Mouse (Mus musculus) retina, postnatal 7 days (tissue): ENCODE results near the gene Ccdc167.
A peak's percentile ranks its signal among the peaks of the same experiment; 100 is the strongest.

ENCODE experiments used
- DNase-seq: peaks from one replicate; pipeline ENCODE4 v3.0.0-alpha.2; 2012; ENCODE audit warnings: low read depth, low spot score

Gene Ccdc167

DNA sequence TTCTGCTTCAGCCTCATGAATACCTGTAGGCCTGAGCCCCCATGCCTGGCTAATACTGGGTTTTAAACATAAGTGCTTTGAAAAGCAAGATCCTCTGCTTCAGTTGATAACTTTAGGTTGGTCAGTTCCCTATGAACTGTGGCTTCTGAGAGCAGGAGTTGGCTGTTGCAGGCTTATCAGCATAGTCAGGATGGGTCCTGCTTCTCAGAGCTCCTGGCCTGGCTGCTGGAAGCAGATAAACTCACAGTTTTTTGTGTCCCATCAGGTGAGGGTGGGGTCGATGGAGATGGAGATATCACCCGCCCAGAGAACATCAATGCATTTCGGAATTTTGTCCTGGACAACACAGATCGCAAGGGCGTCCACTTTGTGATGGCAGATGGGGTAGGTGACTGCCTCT is 30.1 kb downstream of the Ccdc167 start:
- DNase-seq = no peak

DNA sequence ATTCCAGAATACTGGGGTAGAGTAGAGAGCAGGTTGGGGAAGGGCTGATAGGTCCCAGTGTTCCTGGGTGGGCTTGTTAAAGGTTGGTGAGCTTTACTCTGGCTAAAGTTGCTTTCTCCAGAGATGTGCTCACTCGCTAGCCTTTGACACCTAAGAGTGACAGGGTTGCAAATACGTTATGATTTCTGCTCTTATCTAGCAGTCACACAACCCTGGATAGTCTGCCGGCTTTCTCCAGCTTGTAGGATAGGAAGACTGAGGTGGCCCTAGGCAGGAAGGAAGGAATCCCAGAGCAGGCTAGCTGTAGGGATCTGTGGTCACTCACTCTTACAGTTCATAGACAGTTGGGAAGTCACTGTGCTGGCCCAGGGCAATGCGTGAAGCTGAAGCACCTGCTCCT is 32.6 kb downstream of the Ccdc167 start:
- no peak for DNase-seq

DNA sequence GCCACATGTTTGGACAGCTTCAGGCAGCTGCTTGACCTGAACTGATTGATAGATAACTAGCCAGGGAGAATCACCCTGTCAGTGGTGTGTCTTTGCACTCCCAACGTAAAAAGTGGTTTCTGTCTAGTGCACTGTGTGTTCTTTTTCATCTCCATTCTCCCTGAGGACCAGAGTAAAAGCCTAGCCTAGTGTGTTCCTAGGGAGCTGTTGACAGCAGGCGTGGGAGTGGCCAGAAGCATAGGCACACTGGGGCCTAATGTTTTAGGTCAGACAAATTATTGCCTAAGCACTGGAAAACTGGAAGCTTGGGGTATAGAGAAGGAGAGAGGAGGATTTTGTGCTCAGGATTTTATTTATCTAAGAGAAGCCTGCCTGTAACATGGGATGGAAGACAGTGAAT is 33.7 kb downstream of the Ccdc167 start:
- no peak for DNase-seq

DNA sequence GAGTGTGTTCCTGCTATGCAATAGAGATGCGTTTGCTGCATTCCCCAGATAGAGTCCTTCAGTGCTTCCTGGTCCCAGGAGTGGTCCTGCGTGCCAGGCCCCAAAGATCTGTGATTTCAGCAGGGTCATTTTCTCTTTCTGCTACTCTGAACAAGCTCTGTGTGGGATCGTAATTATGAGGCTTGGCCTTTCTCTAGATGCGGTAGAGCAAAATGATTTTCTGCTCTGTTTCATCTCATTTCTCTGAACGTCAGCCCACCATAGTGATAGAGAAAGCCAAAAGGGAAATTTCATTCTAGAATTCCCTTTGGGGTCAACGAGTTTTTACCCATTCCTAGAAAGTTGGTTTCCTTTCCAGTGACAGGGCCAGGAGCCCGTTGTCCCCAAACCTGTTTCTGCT is 34.6 kb downstream of the Ccdc167 start:
- no peak for DNase-seq

DNA sequence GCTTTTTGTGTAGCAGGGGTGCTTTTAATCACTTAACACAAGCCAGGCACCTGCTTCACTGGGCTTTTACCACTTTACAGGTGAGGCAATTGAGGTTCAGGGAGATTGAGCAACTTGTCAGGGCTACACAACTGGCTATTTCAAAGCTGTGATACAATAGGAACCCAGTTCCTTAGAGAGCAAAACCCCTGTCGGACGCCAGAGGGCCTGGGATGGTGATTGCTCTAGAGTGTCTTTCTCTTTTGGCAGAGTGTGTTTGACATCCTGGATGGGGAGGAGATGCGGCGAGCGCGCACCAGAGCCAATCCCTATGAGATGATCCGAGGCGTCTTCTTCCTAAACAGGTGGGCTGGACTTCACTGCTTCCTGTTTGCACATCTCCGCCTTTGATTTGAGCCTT is 35.2 kb downstream of the Ccdc167 start:
- no peak for DNase-seq

DNA sequence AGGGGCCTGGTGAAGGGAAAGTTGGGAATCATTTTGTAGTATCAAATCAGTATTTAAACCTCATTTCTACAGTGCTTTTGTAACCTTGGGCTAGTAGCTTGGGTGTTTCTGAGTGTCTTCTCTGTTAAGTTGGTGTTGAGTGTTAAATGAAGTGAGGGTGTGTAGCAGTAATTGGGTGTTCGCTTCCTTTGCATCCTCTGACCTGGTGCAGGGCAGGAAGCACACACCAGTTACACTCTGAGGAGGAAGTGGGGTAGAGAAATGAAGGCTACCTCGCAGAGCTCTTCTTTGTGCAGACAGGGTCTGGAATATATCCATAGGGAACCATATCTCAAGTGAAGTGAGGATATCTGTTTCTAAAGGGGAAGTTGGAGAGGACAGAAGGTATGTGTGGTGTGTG is 35.9 kb downstream of the Ccdc167 start:
- no peak for DNase-seq

DNA sequence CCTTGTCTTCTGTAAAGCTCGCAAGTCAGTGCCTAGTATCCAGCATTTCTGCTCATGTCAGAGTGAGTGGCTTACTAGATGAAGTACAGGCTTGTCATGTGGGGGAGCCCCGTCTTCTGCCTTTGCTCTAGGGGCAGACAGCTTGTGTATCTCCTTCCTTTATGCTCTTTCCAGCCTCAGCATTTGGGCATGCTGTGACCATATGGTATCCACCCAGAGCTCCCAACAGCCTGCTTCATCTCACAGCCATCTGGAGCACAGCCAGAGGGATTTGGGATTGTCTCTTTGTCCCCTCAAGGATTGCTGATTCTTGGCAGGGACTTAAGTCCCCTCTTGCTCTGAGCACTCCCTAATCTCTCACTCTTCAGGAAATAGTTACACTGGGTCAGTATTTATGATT is 36.7 kb downstream of the Ccdc167 start:
- DNase-seq = peak; percentile 62

DNA sequence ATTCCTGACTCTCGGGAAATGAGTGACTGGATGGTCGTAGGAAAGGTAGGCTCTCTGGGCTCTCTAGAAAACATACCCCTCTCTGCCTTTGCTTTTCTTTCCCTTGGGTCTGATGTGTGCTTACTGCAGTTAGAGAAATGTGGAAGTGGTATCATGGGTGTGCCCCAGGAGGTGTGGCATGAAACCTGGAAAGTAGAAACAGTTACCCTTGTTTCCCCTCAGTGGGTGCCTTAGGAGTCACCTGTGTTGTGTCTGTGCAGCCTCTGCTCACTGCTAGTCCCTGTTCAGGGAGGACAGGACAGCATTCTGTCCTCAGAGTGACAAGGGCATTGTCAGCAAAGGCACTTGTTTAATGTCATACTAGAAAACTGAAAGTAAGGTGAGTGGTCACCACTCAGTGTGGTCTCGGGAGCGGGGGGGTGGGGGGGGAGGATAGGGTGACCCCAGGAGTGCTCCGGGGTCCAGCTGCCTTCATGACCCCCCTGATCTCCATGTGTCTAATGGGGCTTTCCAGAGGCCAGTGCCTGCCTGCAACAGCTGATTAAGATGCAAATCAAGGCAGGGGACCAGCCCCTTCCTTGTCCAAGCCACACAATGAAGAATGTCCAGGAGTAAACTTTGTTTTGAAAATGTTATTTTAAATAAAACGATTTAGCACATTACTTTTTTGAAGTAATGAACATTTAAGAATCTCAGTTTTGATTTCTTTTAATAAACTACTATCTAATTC is 37.6 kb downstream of the Ccdc167 start:
- no peak for DNase-seq

DNA sequence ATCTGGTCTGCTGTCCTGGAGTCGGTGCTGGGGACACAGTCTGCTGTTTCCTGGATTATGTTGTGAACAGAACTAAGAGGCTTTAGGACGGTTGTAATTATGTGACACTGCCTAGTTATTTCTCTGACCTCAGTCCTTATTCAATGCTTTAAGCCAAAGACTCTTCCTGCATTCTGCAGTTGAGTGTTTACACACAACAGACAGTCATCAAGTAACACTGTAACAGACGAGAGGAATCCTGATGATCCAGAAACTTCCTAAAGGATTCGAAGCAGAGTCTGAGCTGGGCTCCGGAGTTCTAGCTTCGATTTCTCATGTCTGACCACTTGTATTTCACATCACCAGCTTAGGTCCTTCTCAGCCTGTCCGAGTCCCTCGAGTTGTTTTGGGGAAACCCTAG is 38.3 kb downstream of the Ccdc167 start:
- no peak for DNase-seq

DNA sequence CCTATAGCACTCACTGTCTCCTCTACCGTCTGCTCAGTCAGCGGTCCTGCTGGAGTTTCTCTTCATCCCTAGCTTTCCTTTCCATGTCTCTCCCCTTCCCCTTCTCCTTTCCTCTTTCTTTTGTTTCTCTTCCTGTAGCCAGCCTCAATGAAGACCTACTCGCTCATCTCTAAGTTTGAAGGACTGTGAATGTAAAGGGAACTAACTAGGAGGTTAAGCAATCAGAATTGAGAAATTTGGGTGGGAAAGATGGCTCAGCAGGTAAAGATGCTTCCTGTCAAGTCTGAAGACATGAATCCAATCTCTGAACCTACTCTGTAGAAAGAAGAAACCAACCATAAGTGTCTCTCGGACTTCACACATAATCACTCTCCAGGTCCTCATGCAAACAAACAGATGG is 43.5 kb downstream of the Ccdc167 start:
- DNase-seq = no peak

DNA sequence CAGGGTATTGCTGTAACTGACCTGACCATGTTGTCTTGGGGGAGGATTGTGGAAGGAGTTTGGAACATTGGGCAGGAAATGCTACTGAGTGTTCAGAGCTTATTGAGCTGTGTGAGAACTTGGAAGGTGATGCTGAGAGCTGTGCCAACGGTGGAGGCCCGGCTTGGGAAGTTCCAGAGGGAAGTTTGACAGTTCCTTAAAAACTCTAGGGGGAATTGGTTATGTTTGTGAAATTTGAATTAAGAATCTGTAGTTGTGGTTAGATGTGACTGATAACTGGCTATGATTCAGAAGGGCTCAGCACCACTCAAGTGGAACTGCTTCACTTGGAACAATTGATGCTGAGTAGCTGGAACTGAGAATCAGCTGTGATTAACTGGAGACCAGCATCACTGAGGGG is 45.8 kb downstream of the Ccdc167 start:
- DNase-seq = no peak

DNA sequence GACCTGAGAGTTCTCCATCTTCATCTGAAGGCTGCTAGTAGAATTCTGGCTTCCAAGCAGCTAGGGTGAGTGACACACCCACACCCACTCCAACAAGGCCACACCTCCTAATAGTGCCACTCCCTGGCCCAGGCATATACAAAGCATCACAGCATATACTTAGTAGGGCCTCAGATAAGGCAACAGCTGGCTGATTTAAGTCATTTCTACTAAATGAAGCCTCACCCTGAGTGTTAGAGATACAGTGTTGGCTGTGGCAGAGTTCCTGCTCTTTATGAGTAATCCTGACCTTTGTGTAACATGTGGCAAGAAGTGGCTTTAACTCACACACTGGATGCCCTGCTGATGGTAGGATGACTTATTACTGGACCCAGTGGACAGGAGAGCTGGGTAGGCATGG is 46.9 kb downstream of the Ccdc167 start:
- DNase-seq = no peak

DNA sequence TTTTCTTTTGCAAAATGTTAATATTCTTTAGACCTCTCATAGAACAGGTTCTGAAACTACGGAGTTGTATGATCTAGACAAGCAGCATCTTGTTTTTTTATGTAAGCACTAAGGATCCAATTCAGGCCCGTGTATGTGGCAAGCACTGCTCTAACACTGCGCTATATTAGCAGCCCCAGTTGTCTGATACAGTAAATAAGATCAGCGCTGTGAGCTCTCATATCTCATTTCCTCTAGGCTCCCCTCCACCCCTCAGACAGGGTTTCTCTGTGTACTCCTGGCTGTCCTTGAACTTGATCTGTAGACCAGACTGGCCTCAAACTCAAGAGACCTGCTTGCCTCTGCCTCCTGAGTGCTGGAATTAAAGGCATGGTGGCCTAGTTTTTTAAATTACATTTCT is 47.8 kb downstream of the Ccdc167 start:
- no peak for DNase-seq

DNA sequence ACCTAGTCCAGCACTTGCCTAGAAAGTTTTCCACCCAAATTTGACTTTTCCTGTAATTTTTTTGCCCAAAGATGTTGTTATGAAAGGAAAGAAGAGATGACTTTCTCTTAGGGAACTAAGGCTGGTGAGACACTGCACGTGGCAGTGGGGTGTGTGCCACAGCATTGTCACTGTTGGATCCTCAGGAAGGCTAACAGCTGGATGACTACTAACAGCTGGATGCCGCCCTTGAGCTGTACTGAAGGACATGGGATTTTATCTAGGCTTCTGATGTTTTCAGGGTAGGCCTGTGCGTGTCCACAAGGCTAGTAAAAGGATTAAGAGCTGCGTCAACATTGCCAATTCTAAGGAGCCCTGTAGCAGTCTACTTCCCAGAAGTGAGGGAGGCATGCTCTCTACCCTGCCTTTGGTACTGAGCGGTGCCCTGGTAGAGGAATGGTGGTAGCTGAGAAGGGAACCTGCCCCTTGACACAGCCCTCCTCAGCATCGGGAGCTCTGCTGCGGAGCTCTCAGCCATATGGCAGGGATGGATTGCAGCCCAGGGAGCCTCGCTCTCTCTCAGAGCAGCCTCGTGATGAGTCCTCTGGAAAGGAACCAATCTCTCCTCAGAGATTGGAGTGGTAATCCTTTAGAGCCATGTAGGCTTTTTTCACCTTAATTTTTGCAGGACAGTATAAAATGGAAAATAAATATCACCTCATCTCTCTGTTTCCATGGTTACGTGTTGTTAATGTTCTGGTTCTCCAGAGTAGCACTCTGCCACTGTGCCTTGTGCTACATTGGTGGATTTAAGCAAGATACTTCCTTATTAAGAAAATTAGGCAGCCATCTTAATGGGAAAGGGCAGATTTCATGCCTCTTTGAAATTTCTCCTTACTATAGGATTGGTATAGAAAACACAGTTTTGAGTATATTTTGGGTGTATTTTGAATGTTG is 48.5 kb downstream of the Ccdc167 start:
- no peak for DNase-seq

DNA sequence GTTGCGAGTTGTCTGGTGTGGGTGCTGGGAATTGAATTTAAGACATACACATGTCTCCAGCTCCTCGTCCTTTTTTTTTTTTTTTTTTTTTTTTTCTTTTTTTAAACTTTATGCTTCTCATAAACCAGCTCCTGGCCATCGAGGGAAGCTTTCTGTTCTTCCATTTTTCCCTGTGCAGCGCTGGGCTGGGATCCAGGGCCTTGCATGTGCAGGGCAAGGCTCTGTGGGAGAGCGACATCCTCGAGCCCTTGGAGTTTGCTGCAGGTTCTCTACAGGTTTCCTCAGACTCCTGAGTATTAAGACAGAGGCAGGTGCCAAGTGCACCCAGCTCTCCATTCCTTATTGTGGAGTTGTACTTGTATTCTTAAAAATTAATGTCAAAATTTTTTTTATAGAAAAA is 54.7 kb downstream of the Ccdc167 start:
- DNase-seq = no peak

DNA sequence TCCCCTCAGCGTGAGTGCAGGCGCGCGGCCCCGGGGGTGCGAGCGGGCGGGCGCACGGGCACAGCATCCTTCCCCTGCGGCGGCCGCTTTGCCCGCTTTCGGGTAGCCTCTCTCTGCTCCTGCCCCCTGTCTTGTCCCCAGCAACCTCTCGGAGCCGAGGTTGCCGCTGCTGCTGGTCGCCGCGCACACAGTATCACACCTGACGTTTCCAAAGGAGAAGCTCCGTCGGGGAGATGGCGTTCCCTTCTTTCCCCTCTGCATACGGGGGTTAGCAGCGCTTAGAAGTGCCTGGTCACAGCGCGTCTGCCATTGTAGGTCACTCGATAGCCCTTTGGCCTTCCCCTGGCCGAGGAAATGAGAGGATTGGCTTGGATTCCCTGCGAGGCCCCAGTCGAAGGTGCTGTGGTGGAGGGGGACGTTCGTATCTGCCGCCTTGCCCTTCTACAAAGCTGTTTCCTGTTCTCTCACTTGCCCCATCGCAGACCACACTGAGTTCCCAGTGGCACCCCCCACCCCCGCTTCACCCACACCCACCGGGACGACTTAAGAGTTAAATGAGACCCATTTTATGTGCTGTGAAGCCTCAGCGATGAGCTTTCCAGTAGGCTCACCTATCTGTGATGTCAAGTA is 56.0 kb downstream of the Ccdc167 start:
- DNase-seq = no peak

DNA sequence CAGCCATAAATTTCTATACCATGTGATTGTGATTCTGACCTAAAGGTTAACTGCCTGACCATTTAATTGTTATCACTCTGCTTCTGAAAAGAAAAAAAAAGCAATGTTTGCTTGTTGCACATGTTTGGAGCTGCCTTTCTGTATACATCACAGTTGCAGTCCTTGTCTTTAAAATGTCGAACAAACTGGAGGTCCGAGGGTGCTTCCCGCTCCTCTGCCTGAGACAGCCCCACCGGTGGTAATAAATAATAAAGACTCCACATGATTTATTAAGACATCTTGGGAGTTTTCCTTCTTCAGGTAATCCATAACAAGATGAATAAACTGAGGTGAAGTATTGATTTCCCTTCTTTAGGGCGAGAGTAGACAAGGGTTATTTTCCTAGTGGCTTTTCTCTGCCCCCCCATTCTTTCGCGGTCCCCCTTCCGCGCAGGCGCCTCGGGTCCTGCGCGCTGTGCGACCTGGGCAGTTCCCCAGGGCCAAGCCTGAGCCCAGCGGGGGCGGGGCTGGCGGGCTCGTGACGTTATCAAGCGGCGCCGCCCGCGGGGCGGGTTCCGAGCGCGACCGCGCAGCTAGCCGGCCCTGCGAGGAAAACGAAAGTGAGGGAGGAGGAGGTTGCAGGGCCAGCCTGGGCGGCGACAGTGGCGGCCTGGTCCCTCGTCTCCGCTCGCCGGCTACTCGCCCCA is 56.6 kb downstream of the Ccdc167 start, which contains the start of gene Cmtr1:
TSS of gene Cmtr1 (plus strand) at position 520 of the 686 bp plus-strand sequence.
- peak; percentile 94 for DNase-seq

DNA sequence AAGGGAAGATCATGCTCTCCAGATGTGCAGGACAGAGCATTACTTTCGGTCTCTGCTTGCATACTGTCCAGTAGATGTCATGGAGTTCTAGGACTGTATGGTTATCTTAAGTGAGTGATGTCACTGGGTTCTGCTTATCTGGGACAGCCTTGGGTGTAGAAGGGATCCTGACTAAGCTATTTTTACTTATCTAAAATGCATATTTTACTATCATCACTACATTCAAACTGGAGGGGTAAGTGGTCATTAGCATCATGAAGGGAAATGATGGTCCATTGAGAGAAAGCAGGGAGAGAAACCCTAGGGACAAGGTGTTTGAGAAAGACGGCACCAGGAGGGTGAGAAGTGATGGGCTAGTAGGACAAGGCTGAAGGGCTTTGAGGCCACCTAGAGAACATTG is 58.6 kb downstream of the Ccdc167 start:
- DNase-seq = no peak

DNA sequence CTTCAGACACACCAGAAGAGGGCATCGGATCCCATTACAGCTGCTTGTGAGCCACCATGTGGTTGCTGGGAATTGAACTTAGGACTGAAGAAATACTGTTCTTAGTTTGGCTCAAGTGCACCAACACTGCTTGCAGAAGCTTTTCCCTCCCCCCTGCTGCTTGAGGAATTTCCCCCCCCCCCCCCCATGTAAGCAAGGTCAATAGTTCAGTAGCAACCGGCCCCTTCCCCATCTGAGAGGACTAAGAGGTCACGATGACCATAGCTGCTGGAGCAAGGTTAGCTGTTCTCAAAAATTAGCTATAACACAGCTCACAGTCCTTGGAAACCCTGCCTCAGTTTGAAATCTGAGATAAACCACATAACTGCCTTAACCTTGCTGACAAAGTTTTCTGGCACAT is 74.6 kb downstream of the Ccdc167 start:
- DNase-seq = no peak

DNA sequence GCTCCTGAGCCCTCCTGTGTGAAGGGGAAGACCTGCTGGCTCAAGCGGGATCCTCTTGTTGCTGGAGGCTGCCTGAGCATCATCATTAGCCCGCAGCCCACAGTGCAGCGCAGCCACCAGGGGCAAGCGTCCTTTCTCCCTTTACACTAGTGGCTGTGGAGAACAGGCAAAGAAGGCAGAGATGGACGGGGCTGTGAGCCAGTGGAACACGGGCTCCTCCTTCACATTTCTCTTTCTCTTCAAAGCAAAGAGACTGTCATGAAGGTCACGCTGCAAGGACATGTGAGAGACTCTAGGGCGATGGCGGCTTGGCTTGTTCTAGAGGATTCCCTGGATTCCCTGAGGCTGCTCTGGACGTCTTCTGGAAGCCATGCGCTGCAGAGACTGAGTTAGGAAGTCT is 75.9 kb downstream of the Ccdc167 start:
- DNase-seq = no peak

DNA sequence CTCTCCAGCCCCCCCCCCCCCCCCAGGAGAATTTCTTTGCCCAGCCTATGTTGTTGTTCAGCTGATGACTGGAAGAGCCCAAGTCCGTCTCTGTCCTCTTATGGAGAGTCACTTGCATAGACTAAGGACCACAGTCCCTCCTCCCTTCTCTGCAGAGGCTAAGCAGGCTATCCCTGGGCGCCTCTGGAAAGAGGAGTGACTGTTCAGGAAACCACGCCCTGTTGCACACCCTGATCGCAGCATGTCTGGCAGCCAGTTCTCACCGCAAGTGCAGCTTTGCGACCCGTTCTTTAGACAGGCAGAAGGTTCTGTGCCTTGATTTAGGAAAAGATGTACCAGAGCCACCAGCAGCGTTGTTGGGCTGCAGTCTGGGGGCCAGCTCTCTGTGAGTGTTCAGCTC is 78.9 kb downstream of the Ccdc167 start:
- DNase-seq = no peak

DNA sequence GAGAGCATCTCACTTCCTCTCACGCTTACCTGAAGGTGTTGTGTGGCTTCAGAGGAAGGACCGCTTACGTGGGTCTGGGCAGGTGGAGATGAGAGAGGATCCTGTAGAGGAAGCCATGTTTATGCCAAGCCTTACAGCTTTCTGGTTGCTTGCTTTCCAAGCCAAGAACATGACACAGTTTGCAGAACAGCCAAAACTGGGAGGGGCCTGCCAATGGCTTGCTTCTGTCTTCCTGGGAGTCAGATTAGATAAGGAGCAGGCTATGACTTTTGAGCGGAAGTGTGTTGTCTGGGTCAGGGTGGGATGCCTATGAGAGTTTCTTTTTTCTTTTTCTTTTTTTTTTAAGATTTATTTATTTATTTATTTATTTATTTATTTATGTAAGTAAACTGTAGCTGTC is 79.5 kb downstream of the Ccdc167 start:
- no peak for DNase-seq
